Comparison of ENCODE assay signal across 11 mouse cellular contexts in the genomic region with DNA sequence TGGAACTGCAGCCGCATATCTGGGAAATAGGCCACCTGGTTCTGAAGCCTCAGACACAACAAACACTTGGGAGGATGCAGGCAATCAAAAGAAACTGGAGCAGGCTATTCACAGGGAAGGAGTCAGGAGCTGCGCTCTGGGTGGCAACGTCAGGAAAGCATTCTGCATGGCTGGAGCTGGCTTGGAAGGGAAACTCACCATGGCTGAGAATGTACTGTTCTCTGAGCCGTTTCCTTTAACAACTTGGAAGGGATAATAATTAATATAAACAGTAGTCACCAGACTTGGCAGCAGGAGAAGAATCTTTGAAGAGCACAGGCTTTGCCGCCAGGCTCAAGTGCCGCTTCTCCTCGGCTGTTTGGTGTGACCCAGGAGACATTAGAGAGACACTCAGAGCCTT.
DNase-seq lines count a peak whose midpoint lies in the region; ATAC-seq and TF ChIP-seq lines count a peak whose summit lies in the region.
"Had no signal": no experiment of that assay in that cellular context is flagged by ENCODE, and none has a peak within 500 bp of the region (broad histone marks: within the 10 kb centered on the region; RNA-seq: fewer than 3 reads in every experiment).

No protein-coding gene starts in this region.

- no peak overlapping the region for H3K9ac ChIP-seq in hindbrain, postnatal 0 days (replicated peaks; ENCODE audit: low read length)
- no peak overlapping the region for H3K9ac ChIP-seq in hindbrain, embryonic 14.5 days
- no peak overlapping the region for H3K9ac ChIP-seq in liver, embryonic 11.5 days (ENCODE audit: low read depth, low read length)

- WGBS in hindbrain, postnatal 0 days, result 33% methylated on average over 7 of the region's 7 CpGs
- WGBS in hindbrain, embryonic 14.5 days, result 70% methylated on average over 7 of the region's 7 CpGs
- 73% methylated on average over 7 of the region's 7 CpGs for WGBS in liver, embryonic 11.5 days

- DNase-seq in hindbrain, postnatal 0 days (ENCODE audit: low spot score), result peak; percentile 66
- DNase-seq in hindbrain, embryonic 14.5 days (ENCODE audit: low spot score), result no peak
- DNase-seq in Muller cell, postnatal 12 days (ENCODE audit: inconsistent ontology term), result peak; percentile 59
- DNase-seq in brain, adult 2 months (ENCODE audit: low read depth, low spot score), result peak; percentile 54
- peak; percentile 40 for DNase-seq in left cerebral cortex, postnatal 4 days
- DNase-seq in spleen, postnatal 4 days (ENCODE audit: low spot score in 2 of 2), result no peak
- no peak for DNase-seq in liver, embryonic 11.5 days (ENCODE audit: low spot score)
- DNase-seq: adrenal gland, postnatal 10 days; cerebellum, adult 9-10 months had no signal

- no peak overlapping the region for H3K27ac ChIP-seq in hindbrain, postnatal 0 days
- H3K27ac ChIP-seq in hindbrain, embryonic 14.5 days, result no peak overlapping the region
- H3K27ac ChIP-seq in liver, embryonic 11.5 days (ENCODE audit: low read depth, low read length), result no peak overlapping the region
- H3K27ac ChIP-seq: heart, embryonic 10.5 days; macrophage had no signal

- no peaks in the 10 kb centered on the region for H3K36me3 ChIP-seq in hindbrain, postnatal 0 days (ENCODE audit: insufficient read depth, low read length)
- no peaks in the 10 kb centered on the region for H3K36me3 ChIP-seq in hindbrain, embryonic 14.5 days (replicated peaks; ENCODE audit: control insufficient read depth, insufficient read depth)
- H3K36me3 ChIP-seq in liver, embryonic 11.5 days (ENCODE audit: control insufficient read depth, insufficient read depth, low read length), result no peaks in the 10 kb centered on the region
- H3K36me3 ChIP-seq: heart, embryonic 10.5 days had no signal

- no peak overlapping the region for H3K4me3 ChIP-seq in hindbrain, postnatal 0 days (ENCODE audit: low read length)
- H3K4me3 ChIP-seq in hindbrain, embryonic 14.5 days (replicated peaks; ENCODE audit: low read length), result no peak overlapping the region
- H3K4me3 ChIP-seq in liver, embryonic 11.5 days (ENCODE audit: low read depth, low read length), result no peak overlapping the region
- H3K4me3 ChIP-seq: heart, embryonic 10.5 days had no signal

- no peak overlapping the region for H3K4me2 ChIP-seq in hindbrain, postnatal 0 days (ENCODE audit: low read depth, low read length)
- H3K4me2 ChIP-seq in hindbrain, embryonic 14.5 days (replicated peaks), result no peak overlapping the region
- no peak overlapping the region for H3K4me2 ChIP-seq in liver, embryonic 11.5 days

- no peaks in the 10 kb centered on the region for H3K27me3 ChIP-seq in hindbrain, postnatal 0 days (ENCODE audit: insufficient read depth, low read length)
- H3K27me3 ChIP-seq in hindbrain, embryonic 14.5 days (ENCODE audit: control insufficient read depth, insufficient read depth, low read length), result no peaks in the 10 kb centered on the region
- H3K27me3 ChIP-seq in liver, embryonic 11.5 days (replicated peaks; ENCODE audit: control insufficient read depth, insufficient read depth, low read length), result no peaks in the 10 kb centered on the region

- H3K9me3 ChIP-seq in hindbrain, postnatal 0 days (ENCODE audit: low read length), result no peaks in the 10 kb centered on the region
- no peaks in the 10 kb centered on the region for H3K9me3 ChIP-seq in hindbrain, embryonic 14.5 days (ENCODE audit: control insufficient read depth, low read length)
- H3K9me3 ChIP-seq in liver, embryonic 11.5 days (ENCODE audit: control insufficient read depth, low read length), result no peaks in the 10 kb centered on the region
- H3K9me3 ChIP-seq: heart, embryonic 10.5 days had no signal

- H3K4me1 ChIP-seq in hindbrain, postnatal 0 days (ENCODE audit: insufficient read depth, low read length), result no peaks in the 10 kb centered on the region
- H3K4me1 ChIP-seq in hindbrain, embryonic 14.5 days (replicated peaks; ENCODE audit: control insufficient read depth, insufficient read depth, low read length), result no peaks in the 10 kb centered on the region
- H3K4me1 ChIP-seq in liver, embryonic 11.5 days (replicated peaks; ENCODE audit: control insufficient read depth, insufficient read depth, low read length), result no peaks in the 10 kb centered on the region
- H3K4me1 ChIP-seq: heart, embryonic 10.5 days had no signal

- ATAC-seq in hindbrain, postnatal 0 days, result peak; percentile 79
- no peak for ATAC-seq in hindbrain, embryonic 14.5 days (ENCODE audit: low FRiP score)
- ATAC-seq in liver, embryonic 11.5 days (replicated peaks; ENCODE audit: low FRiP score), result no peak

- no peak for TF ChIP-seq CTCF in hindbrain, postnatal 0 days (IDR thresholded peaks at IDR 0.05; ENCODE audit: low read depth)

- intact Hi-C loops in left cerebral cortex, postnatal 4 days (cut with DNase I), result no loop called here

Comparison
In these comparisons a context has a peak if more than half of its experiments do, and no peak if none do; other contexts are left out.
1. DNase-seq: peak in hindbrain, postnatal 0 days (single experiment), Muller cell, postnatal 12 days (single experiment), brain, adult 2 months (single experiment) and left cerebral cortex, postnatal 4 days (single experiment); none in hindbrain, embryonic 14.5 days (single experiment), spleen, postnatal 4 days (0 of 2) and liver, embryonic 11.5 days (single experiment).